Mouse (Mus musculus): Measurements from ENCODE around the gene Pom121l12. TPM values are rescaled to one million over a fixed set of nuclear protein-coding genes. Genes with fewer than 3 reads are reported as not detected.

Pom121l12 gene
- polyA plus RNA-seq (2014; fragmentation: Nextera tagmentation; extraction: Ambion mirVana): not detected in 2 replicates

GRCm38 (mm10) chr11:14598976-14599375, at the start of gene Pom121l12:
Gene Pom121l12 (plus strand): TSS chr11:14599276.
- Histone ChIP-seq H3K27me3 (ENCODE audit: control insufficient read depth, insufficient read depth, low read length) (no peaks in the 10 kb centered on the region), H3K36me3 (ENCODE audit: control insufficient read depth, insufficient read depth, low read length) (no peaks in the 10 kb centered on the region), H3K4me1 (ENCODE audit: control insufficient read depth, insufficient read depth, low read length) (no peaks in the 10 kb centered on the region), H3K4me2 (ENCODE audit: low read length) (no peak within 1 kb of the TSS), H3K27ac (replicated peaks; ENCODE audit: low read depth, low read length) (no peak within 1 kb of the TSS), H3K9ac (replicated peaks; ENCODE audit: low read length) (no peak within 1 kb of the TSS), H3K4me3 (replicated peaks; ENCODE audit: low read depth, low read length) (no peak within 1 kb of the TSS), H3K9me3 (ENCODE audit: control insufficient read depth, low read length) (no peaks in the 10 kb centered on the region)
- 92% methylated on average over 11 of the region's 11 CpGs for WGBS
- no peak for ATAC-seq (ENCODE audit: low FRiP score, low TSS enrichment)
- no peak for DNase-seq

- H3K9ac ChIP-seq (replicated peaks; ENCODE audit: low read length): no peak overlapping the region
- no peak for ATAC-seq (ENCODE audit: low FRiP score, low TSS enrichment)
- no peak overlapping the region for H3K4me3 ChIP-seq (replicated peaks; ENCODE audit: low read depth, low read length)
- no peaks in the 10 kb centered on the region for H3K36me3 ChIP-seq (ENCODE audit: control insufficient read depth, insufficient read depth, low read length)
- no peak overlapping the region for H3K27ac ChIP-seq (replicated peaks; ENCODE audit: low read depth, low read length)
- DNase-seq: no peak
- H3K9me3 ChIP-seq (ENCODE audit: control insufficient read depth, low read length): no peaks in the 10 kb centered on the region
- no peak overlapping the region for H3K4me2 ChIP-seq (ENCODE audit: low read length)
- WGBS: 95% methylated on average over 2 of the region's 2 CpGs
- H3K4me1 ChIP-seq (ENCODE audit: control insufficient read depth, insufficient read depth, low read length): no peaks in the 10 kb centered on the region
- no peaks in the 10 kb centered on the region for H3K27me3 ChIP-seq (ENCODE audit: control insufficient read depth, insufficient read depth, low read length)
Measured at GRCm38 (mm10) chr11:14611859-14612258, 12.8 kb downstream of the Pom121l12 start.
